Mouse (Mus musculus): ENCODE measurements around the gene Mad1l1. TPM values are rescaled to one million over a fixed set of nuclear protein-coding genes. Genes with fewer than 3 reads are reported as not detected.
A peak's percentile ranks its signal among the peaks of the same experiment; 100 is the strongest.

Mad1l1 gene
- polyA plus RNA-seq, 1 experiment from 2014 or later = 56.2 TPM

GRCm38 (mm10) chr5:140022861-140023260, 298.5 kb downstream of the Mad1l1 start:
- 89% methylated on average over 6 of the region's 6 CpGs for WGBS
- H3K4me3 ChIP-seq = no peak overlapping the region
- H3K36me3 ChIP-seq = no peaks in the 10 kb centered on the region

DNA sequence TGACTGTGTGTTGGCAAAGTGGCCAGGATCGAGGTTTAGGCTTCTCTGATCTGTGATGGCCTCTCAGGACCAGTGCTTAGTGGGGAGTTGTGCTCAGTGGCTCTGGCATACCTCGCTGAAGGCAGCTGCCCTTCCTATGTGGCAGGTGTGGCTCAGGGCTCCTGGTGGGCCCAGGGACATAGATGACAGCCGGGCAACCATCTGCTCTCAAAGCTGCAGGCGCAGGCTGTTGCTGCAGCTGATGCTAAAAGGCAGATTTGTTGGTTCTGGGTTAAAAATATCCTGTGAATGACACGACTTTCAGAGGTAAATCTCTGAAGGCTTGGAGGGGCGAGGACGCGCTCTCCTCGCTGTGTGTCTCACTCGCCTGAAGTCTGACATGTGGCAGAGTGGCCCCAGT, 299.6 kb downstream of the Mad1l1 start:
- Histone ChIP-seq H3K27ac (no peak overlapping the region), H3K27me3 (ENCODE audit: insufficient read depth, poor library complexity, severe bottlenecking) (no peaks in the 10 kb centered on the region), H3K9me3 (no peaks in the 10 kb centered on the region), H3K36me3 (no peaks in the 10 kb centered on the region), H3K4me1 (replicated peaks) (peaks cover 34% of the 10 kb centered on the region), H3K4me3 (no peak overlapping the region)
- WGBS = 83% methylated on average over 10 of the region's 10 CpGs
- DNase-seq (ENCODE audit: low spot score) = no peak

More at GRCm38 (mm10) chr5:140022861-140023260, 298.5 kb downstream of the Mad1l1 start:
- Histone ChIP-seq H3K27me3 (ENCODE audit: insufficient read depth, poor library complexity, severe bottlenecking) (no peaks in the 10 kb centered on the region), H3K9me3 (no peaks in the 10 kb centered on the region), H3K27ac (peak overlapping the region; percentile 35; the same call in 1 of the 2 replicates), H3K4me1 (replicated peaks) (peaks cover 34% of the 10 kb centered on the region)
- DNase-seq (ENCODE audit: low spot score) = no peak

- no peaks in the 10 kb centered on the region for H3K9me3 ChIP-seq
- no peak overlapping the region for H3K4me3 ChIP-seq
- H3K27me3 ChIP-seq (ENCODE audit: insufficient read depth, poor library complexity, severe bottlenecking) = no peaks in the 10 kb centered on the region
- H3K27ac ChIP-seq = no peak overlapping the region
- 92% methylated on average over 1 of the region's 1 CpGs for WGBS
- DNase-seq (ENCODE audit: low spot score) = no peak
- no peaks in the 10 kb centered on the region for H3K36me3 ChIP-seq
- peaks cover 26% of the 10 kb centered on the region for H3K4me1 ChIP-seq (replicated peaks)
Measured at GRCm38 (mm10) chr5:140019616-140020015, 301.7 kb downstream of the Mad1l1 start.

DNA sequence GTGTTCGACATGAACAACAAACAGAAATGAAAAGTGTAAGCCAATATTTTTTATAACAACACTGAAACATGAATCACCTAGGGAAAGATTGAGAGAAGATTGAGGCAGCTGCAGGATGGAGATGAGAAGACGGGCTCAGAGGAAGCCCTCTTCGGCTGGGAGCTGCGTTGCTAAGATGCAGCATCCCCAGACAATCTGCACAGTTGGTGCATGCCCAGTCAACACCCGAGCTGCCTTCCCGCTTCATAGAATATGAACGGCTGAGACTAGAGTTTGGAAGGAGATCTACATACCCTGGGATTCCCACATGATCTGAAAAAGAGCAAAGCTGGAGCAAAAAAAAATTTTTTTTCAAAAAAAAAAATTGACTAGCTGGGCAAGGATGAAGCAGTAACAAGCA, 302.6 kb downstream of the Mad1l1 start:
- WGBS = 91% methylated on average over 7 of the region's 7 CpGs
- Histone ChIP-seq H3K27me3 (ENCODE audit: insufficient read depth, poor library complexity, severe bottlenecking) (no peaks in the 10 kb centered on the region), H3K36me3 (no peaks in the 10 kb centered on the region), H3K4me1 (replicated peaks) (peaks cover 23% of the 10 kb centered on the region), H3K4me3 (no peak overlapping the region), H3K9me3 (no peaks in the 10 kb centered on the region), H3K27ac (no peak overlapping the region)
- no peak for DNase-seq (ENCODE audit: low spot score)

DNA sequence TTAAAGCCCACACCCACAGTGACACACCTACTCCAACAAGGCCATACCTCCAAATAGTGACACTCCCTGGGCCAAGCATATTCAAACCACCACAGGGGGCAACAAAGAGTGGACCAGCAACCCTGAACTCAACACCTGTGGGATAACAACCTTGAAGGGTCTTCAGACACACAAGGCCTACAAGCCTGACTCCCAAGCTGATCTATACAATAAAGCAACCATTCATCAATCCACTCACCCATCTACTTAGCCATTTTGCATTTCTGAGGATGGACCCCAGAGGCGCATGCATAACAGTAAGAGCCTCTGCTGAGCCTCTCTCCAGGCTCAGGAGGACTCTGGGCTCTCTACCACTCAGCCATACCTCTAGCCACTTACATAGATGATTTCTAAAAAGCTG, 304.5 kb downstream of the Mad1l1 start:
- Histone ChIP-seq H3K27me3 (ENCODE audit: insufficient read depth, poor library complexity, severe bottlenecking) (no peaks in the 10 kb centered on the region), H3K27ac (no peak overlapping the region), H3K4me3 (no peak overlapping the region), H3K9me3 (no peaks in the 10 kb centered on the region), H3K36me3 (no peaks in the 10 kb centered on the region), H3K4me1 (replicated peaks) (peaks cover 12% of the 10 kb centered on the region; the same call in 1 of the 2 replicates)
- DNase-seq (ENCODE audit: low spot score) = no peak
- 93% methylated on average over 1 of the region's 1 CpGs for WGBS

- Histone ChIP-seq H3K36me3 (peaks cover 7% of the 10 kb centered on the region), H3K27me3 (ENCODE audit: insufficient read depth, poor library complexity, severe bottlenecking) (0 out of 2 replicates have a peak, but pooled peaks cover 6% of the 10 kb centered on the region), H3K9me3 (no peaks in the 10 kb centered on the region), H3K27ac (peak overlapping the region; percentile 31; the same call in 1 of the 2 replicates), H3K4me1 (replicated peaks) (peaks cover 9% of the 10 kb centered on the region; the same call in 1 of the 2 replicates), H3K4me3 (no peak overlapping the region)
- 83% methylated on average over 5 of the region's 5 CpGs for WGBS
- DNase-seq (ENCODE audit: low spot score) = no peak
Measured at GRCm38 (mm10) chr5:140013652-140014051, 307.7 kb downstream of the Mad1l1 start.

- Histone ChIP-seq H3K27me3 (ENCODE audit: insufficient read depth, poor library complexity, severe bottlenecking) (0 out of 2 replicates have a peak, but pooled peaks cover 6% of the 10 kb centered on the region), H3K36me3 (peaks cover 19% of the 10 kb centered on the region), H3K4me3 (no peak overlapping the region), H3K9me3 (no peaks in the 10 kb centered on the region), H3K27ac (no peak overlapping the region), H3K4me1 (replicated peaks) (peaks cover 21% of the 10 kb centered on the region)
- 95% methylated on average over 12 of the region's 12 CpGs for WGBS
- DNase-seq (ENCODE audit: low spot score) = no peak
Measured at GRCm38 (mm10) chr5:140012286-140012967, 308.9 kb downstream of the Mad1l1 start.

- peaks cover 19% of the 10 kb centered on the region for H3K36me3 ChIP-seq
- 0 out of 2 replicates have a peak, but pooled peaks cover 6% of the 10 kb centered on the region for H3K27me3 ChIP-seq (ENCODE audit: insufficient read depth, poor library complexity, severe bottlenecking)
- peaks cover 22% of the 10 kb centered on the region for H3K4me1 ChIP-seq (replicated peaks)
- no peaks in the 10 kb centered on the region for H3K9me3 ChIP-seq
- no peak overlapping the region for H3K27ac ChIP-seq
- no peak overlapping the region for H3K4me3 ChIP-seq
- no peak for DNase-seq (ENCODE audit: low spot score)
- 90% methylated on average over 3 of the region's 3 CpGs for WGBS
Measured at GRCm38 (mm10) chr5:140010405-140010804, 310.9 kb downstream of the Mad1l1 start.

DNA sequence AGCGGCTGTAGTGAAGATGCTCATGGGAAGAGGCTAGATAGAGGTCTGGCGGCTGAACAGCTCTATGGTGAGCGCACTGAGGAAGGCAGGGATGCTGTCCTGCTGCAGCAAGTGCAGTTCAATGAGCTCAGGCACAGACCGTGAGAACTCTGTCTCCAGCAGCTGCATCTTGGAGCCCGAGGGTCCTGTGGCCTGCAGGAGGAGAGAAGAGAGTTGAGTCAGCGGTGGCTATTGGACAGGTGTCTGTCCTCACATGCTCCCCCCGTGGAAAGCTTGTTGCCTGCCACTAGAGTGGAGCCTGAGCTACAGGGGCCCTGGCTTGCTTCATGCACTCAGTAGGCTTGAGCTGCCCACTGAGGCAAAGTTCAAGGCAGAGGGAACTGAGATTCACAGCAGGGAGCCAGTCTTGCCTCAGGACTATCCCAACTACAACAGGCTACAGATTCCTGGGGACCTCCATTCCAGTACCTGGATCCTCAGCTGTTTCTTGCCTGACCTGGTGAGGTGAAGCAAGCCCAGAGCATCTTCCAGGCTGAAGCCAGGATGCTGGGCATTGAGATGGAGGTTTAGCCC, 312.2 kb downstream of the Mad1l1 start:
- no peak overlapping the region for H3K4me3 ChIP-seq
- peaks cover 21% of the 10 kb centered on the region for H3K4me1 ChIP-seq (replicated peaks)
- WGBS = 81% methylated on average over 7 of the region's 7 CpGs
- peaks cover 19% of the 10 kb centered on the region for H3K36me3 ChIP-seq
- no peak overlapping the region for H3K27ac ChIP-seq
- H3K9me3 ChIP-seq = no peaks in the 10 kb centered on the region
- 0 out of 2 replicates have a peak, but pooled peaks cover 6% of the 10 kb centered on the region for H3K27me3 ChIP-seq (ENCODE audit: insufficient read depth, poor library complexity, severe bottlenecking)
- DNase-seq (ENCODE audit: low spot score) = no peak

DNA sequence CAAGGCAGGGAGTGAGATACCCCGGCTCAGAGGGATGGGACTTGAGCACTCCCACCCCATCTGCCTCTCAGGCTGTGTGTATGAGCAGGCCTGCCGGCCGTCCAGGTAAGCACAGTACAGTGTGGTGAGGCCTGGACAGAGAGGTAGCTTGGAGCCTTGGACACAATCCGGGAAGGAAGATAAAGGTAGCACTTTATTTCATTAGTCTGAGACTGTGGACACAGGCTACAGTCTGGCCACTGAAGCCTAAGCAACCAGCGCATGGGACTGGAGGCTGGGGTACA, 312.9 kb downstream of the Mad1l1 start:
- Histone ChIP-seq H3K4me1 (replicated peaks) (peaks cover 14% of the 10 kb centered on the region), H3K27ac (peak overlapping the region; percentile 5; the same call in 1 of the 2 replicates), H3K9me3 (no peaks in the 10 kb centered on the region), H3K27me3 (ENCODE audit: insufficient read depth, poor library complexity, severe bottlenecking) (0 out of 2 replicates have a peak, but pooled peaks cover 6% of the 10 kb centered on the region), H3K4me3 (no peak overlapping the region), H3K36me3 (peaks cover 19% of the 10 kb centered on the region)
- 74% methylated on average over 5 of the region's 5 CpGs for WGBS
- DNase-seq (ENCODE audit: low spot score) = no peak

DNA sequence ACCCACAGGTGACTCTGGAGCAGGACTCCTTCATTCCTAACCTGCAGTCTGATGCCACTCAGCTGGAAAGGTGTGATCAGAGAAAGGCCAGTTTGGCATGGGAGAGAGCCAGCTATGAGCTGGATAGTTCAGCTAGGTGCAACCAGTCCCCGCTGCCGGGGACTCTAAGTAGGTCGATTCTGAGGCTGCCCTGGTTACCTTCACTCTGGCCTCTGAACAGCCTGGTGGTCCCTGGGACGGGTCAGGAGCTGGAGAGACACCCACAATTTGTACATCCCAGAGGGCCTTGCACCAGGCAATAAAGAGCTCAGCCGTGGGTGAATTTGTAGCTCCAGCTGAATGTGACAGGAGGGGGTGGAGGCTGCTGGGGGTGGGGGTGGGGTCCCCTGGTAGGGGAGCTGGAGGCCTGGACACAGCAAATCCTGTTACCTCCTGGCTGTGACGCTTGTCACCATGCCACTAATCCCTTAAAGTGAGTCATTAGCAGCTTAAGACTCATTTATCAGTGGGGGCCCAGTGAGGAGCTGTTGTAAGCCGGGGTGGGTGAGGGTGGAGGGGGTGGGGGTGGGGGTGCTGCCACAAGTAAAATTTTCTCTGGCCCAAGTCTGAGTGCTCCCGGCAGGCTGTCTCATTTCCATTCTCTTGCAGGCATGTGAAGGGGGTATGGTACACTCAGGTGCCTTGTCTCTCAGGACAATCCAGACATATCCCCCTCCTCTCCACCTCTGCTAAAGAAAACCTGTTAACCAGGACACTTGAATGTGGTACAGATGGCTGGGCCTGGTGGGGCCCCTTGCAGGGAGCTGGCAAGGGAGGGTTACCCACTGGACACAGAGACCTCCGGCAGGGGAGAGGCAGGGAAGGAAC, 313.5 kb downstream of the Mad1l1 start:
- DNase-seq (ENCODE audit: low spot score) = no peak
- WGBS = 42% methylated on average over 9 of the region's 9 CpGs
- H3K27me3 ChIP-seq (ENCODE audit: insufficient read depth, poor library complexity, severe bottlenecking) = 0 out of 2 replicates have a peak, but pooled peaks cover 6% of the 10 kb centered on the region

DNA sequence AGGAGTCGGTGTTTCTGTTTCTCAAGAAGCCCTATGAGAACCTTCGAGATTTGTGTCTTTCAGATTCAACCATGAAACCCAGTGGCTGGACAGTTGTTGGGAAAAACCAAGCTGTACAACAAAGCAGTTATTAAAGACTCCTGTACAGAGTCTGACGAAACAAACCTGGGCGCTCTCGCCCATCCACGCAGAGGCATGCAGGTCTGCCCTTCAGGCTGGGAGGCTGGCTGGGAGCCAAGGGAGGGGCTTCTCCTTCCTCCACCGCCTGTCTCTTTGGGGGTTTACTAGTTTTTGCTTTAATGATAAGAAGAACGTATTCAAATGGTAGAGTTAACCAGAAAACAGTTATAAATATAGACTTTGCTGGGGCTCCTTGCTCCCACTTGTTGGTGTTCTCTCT, 314.5 kb downstream of the Mad1l1 start:
- Histone ChIP-seq H3K27me3 (ENCODE audit: insufficient read depth, poor library complexity, severe bottlenecking) (0 out of 2 replicates have a peak, but pooled peaks cover 6% of the 10 kb centered on the region), H3K4me3 (no peak overlapping the region)

More for the DNA sequence above, 313.5 kb downstream of the Mad1l1 start:
- H3K4me3 ChIP-seq = no peak overlapping the region
- H3K27ac ChIP-seq = peak overlapping the region; percentile 5; the same call in 1 of the 2 replicates
- H3K36me3 ChIP-seq = peaks cover 19% of the 10 kb centered on the region
- no peaks in the 10 kb centered on the region for H3K9me3 ChIP-seq
- peaks cover 14% of the 10 kb centered on the region for H3K4me1 ChIP-seq (replicated peaks)

More for the DNA sequence above, 314.5 kb downstream of the Mad1l1 start:
- Histone ChIP-seq H3K4me1 (replicated peaks) (peaks cover 14% of the 10 kb centered on the region), H3K9me3 (no peaks in the 10 kb centered on the region), H3K27ac (no peak overlapping the region), H3K36me3 (peaks cover 19% of the 10 kb centered on the region)
- 84% methylated on average over 8 of the region's 8 CpGs for WGBS
- no peak for DNase-seq (ENCODE audit: low spot score)
